Mouse (Mus musculus): ENCODE measurements around the gene Zfp719. TPM values are rescaled to one million over a fixed set of nuclear protein-coding genes. Genes with fewer than 3 reads are reported as not detected.
A peak's percentile ranks its signal among the peaks of the same experiment; 100 is the strongest.

Zfp719 gene
- polyA plus RNA-seq (2016; fragmentation: Nextera tagmentation; extraction: Ambion mirVana): 9.7 and 10.0 TPM in 2 replicates

DNA sequence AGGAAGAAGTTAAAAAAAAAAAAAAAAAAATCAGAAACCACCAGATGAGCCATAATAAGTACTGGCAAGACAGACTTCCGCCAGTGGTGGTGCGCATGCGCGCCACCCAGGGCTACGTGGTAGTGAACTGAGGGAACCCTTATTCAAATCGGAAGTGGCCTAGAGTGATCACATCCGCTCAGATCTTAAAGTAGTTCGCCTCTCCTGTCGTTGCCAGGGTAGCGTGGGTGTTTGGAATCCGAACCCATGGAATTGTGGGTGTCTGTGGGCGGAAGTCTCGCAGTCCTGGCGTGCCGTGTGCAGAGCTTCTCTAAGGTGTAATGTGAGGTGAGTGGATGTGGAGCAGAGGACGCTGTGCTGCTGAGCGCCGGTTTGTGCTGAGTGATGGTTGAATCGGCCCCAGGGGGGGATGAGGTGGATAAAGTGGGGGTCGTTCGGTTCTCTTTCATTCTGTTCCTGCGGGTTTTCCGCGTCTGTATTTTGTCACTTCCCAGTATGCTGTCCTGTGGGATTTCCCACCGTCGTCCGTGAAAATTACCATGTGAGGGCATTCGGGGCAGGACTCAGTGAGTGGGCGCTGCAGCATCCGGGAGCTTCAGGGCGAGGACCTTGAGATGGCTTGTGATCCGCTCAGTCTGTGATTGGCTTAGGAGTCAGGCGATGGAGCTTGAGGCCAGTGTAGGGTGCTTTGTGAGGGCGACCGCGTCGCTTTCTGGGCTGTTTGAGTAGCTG is at the start of gene Zfp719:
TSS of gene Zfp719 (plus strand) at position 171 of the 732 bp plus-strand sequence.
- under 1% methylated on average over 37 of the region's 37 CpGs for WGBS
- H3K4me3 ChIP-seq: peak within 1 kb of the TSS; percentile 76

DNA sequence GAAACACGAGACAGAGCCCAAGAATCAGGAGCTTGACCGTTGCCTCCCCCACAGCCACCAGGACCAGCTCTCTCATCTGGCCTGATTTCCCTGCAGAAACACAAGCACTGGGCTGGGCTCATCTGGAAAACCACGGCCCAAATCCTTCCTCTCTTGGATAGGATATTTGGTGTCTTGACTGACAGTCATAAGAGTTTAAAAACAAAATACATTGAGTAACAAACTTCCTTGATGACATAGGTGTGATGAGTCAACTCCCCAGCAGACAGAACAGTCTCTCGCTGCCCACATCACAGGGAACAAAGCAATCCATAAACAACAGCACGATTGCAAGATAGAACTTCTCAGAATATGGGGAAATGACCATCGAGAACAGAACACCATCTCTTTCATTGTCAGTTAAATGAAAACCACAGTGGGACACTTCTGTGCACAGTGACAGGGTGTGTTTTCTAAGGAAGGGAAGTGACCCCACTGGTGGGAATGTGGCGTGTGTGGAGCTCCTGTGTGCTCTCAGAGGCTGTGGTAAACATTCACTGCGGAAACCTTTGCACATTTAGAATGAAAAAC is 49.1 kb upstream of the Zfp719 start:
- Histone ChIP-seq H3K36me3 (no peaks in the 10 kb centered on the region), H3K27me3 (ENCODE audit: insufficient read depth, poor library complexity, severe bottlenecking) (no peaks in the 10 kb centered on the region), H3K4me1 (no peaks in the 10 kb centered on the region), H3K9me3 (no peaks in the 10 kb centered on the region), H3K4me3 (no peak overlapping the region), H3K27ac (no peak overlapping the region)
- DNase-seq (ENCODE audit: low spot score): peak; percentile 38
- 72% methylated on average over 8 of the region's 8 CpGs for WGBS

More for the DNA sequence above, at the start of gene Zfp719:
- Histone ChIP-seq H3K9me3 (no peaks in the 10 kb centered on the region), H3K36me3 (peaks cover 12% of the 10 kb centered on the region), H3K4me1 (peaks cover 14% of the 10 kb centered on the region; the same call in 1 of the 2 replicates), H3K27ac (peak within 1 kb of the TSS; percentile 91), H3K27me3 (ENCODE audit: insufficient read depth, poor library complexity, severe bottlenecking) (no peaks in the 10 kb centered on the region)
- DNase-seq (ENCODE audit: low spot score): peak; percentile 97

DNA sequence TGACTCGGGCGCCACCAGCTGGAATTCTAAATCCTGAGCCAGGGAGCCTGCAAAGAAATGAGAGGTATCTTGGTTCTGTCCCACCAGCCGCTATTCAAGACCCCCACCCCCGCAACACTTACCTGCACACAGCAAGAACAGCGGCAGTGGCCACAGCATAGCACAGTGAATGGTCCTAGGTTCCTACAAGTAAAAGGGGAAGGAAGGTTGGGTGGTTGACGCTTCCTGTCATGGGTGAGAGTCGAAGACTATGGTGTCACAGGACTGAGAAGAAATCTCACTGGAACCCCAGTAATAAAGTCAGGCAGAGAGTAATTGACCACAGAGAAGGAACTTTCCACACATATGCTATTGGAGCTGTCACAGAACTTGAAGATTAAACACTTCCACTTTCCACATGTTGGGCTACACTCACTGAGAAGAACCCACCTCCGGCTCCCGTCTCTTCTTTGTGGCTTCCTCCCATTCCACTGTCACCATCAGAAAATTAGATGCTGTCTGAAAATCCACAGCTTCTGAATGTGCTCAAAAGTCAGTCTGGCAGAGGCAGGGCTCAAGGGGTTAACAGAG is 46.4 kb upstream of the Zfp719 start:
- WGBS: 81% methylated on average over 9 of the region's 9 CpGs
- Histone ChIP-seq H3K27me3 (ENCODE audit: insufficient read depth, poor library complexity, severe bottlenecking) (no peaks in the 10 kb centered on the region), H3K36me3 (no peaks in the 10 kb centered on the region)

DNA sequence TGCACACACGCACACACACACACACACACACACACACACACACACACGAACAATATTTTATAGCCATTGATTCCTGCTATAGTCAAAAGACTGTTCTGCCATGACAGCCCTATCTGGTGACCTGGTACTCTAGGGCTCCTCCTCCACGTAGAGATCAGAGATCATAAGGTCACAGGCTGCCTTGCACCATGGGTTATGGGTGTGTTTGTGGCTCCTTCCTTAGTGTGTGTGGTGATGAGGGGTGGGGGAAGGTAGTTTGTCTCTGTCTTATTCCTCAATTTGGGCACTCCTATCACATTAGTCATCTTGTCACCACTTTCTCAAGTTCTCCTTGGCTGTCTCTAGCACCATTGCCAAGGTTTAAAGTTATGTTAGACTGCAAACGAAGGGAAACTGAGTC is 40.9 kb upstream of the Zfp719 start:
- no peaks in the 10 kb centered on the region for H3K9me3 ChIP-seq
- H3K27ac ChIP-seq: no peak overlapping the region
- H3K27me3 ChIP-seq (ENCODE audit: insufficient read depth, poor library complexity, severe bottlenecking): no peaks in the 10 kb centered on the region
- no peak for DNase-seq (ENCODE audit: low spot score)
- WGBS: 60% methylated on average over 4 of the region's 4 CpGs
- H3K4me3 ChIP-seq: no peak overlapping the region
- H3K4me1 ChIP-seq: no peaks in the 10 kb centered on the region
- H3K36me3 ChIP-seq: no peaks in the 10 kb centered on the region

More for the DNA sequence above, 46.4 kb upstream of the Zfp719 start:
- peak; percentile 65 for DNase-seq (ENCODE audit: low spot score)
- Histone ChIP-seq H3K4me1 (no peaks in the 10 kb centered on the region), H3K27ac (no peak overlapping the region), H3K4me3 (no peak overlapping the region), H3K9me3 (no peaks in the 10 kb centered on the region)

DNA sequence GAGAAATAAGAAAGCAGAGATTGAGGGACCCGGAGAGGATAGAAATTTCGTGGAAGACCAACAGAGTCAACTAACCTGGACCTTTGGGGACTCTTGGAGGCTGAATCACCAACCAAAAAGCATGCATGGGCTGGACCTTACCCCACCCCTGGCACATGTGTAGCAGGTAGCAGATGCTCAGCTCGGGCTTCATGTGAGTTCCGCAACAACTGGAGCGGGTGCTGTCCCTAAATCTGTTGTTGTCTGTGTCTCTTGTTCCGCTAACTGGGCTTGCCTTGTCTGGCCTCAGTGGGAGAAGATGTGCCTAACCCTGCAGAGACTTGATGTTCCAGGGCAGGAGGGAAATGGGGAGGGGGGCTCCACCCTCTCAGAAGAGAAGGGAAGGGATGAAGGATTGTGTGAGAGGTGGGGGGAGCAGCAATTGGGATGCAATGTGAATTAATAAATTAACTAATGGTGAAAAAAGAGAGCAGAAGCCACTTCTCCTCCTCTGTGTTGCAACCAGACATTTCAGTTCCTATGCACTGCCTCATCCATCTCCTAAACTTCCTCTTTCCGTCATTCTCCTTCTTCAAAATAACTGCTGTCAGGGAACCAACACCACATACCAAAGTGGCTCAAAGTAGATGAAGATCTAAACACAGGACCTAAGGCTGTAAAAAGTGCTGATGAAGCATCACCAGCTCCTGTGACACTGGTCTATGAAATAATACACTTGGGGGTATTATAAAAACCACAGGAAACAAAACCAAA is 35.0 kb upstream of the Zfp719 start, which contains the start of gene Cd33:
TSS of gene Cd33 (minus strand) at position 204 of the 753 bp plus-strand sequence.
- no peaks in the 10 kb centered on the region for H3K27me3 ChIP-seq (ENCODE audit: insufficient read depth, poor library complexity, severe bottlenecking)
- H3K36me3 ChIP-seq: no peaks in the 10 kb centered on the region
- 78% methylated on average over 7 of the region's 7 CpGs for WGBS
- H3K4me1 ChIP-seq: no peaks in the 10 kb centered on the region
- no peak for DNase-seq (ENCODE audit: low spot score)
- no peak within 1 kb of the TSS for H3K27ac ChIP-seq
- no peak within 1 kb of the TSS for H3K4me3 ChIP-seq
- H3K9me3 ChIP-seq: no peaks in the 10 kb centered on the region

DNA sequence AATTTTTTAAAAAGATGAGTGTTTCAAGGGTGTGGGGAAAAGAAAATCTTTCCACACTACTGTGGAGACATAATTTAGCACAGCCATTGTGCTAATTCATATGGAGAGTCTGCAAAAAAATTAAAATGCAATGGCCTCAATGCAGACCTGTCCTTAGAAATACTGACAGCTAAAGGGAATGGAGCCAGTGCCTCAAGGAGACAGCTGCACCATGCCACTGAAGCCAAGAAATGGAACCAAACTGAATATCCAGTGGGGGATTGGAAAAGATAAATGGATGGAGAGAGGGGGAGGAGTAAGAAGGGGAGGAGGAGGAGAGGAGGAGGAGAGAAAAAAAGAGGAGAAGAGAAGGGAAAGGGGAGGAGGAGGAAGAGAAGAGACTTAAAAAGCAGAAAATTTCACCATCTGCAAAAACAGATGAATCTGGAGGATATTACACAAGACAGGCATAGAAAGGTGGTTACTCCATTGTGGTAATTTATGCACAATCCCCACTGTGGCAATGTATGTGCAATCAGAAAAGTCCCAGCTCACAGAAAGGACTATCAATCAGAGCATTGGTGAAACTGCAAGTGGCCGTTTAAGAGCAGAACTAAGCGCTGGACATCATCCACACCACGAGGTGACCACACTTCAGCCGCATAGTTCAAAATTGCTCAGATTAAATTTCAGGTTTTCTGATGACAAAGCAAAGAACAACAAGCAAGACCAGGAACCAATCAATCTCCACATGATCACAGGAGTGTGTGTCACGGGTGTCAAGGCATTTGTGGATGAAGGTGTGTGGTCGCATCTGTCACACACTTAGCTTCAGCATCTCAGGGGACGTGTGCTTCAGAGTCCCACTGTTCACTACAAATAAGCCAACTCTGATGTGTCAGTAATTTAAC is 33.5 kb upstream of the Zfp719 start:
- H3K9me3 ChIP-seq: no peaks in the 10 kb centered on the region
- H3K4me1 ChIP-seq: no peaks in the 10 kb centered on the region
- no peaks in the 10 kb centered on the region for H3K27me3 ChIP-seq (ENCODE audit: insufficient read depth, poor library complexity, severe bottlenecking)
- H3K4me3 ChIP-seq: no peak overlapping the region
- DNase-seq (ENCODE audit: low spot score): no peak
- no peak overlapping the region for H3K27ac ChIP-seq
- WGBS: 68% methylated on average over 7 of the region's 7 CpGs
- H3K36me3 ChIP-seq: no peaks in the 10 kb centered on the region

DNA sequence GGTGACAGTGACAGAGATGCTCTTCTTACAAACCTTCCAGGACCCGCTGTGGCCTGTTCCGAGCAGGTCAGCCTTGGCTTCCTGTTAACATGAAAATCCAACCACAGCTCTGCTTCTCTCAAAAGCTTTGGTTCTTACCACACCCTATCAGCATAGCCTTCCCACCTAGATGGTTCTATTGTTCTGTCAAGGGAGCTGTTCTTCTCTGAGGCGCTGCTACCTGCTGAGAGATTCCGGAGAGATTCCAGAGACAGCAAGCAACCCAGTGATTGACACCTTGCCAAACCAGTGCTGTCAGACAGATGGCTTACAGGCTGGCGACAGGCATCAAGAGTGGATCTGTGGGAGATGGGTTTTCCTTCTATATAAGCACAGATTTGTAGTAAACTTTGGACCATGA is 31.7 kb upstream of the Zfp719 start:
- DNase-seq (ENCODE audit: low spot score): no peak
- H3K27ac ChIP-seq: no peak overlapping the region
- H3K36me3 ChIP-seq: no peaks in the 10 kb centered on the region
- H3K4me3 ChIP-seq: no peak overlapping the region
- H3K4me1 ChIP-seq: no peaks in the 10 kb centered on the region
- no peaks in the 10 kb centered on the region for H3K9me3 ChIP-seq
- WGBS: 30% methylated on average over 5 of the region's 5 CpGs
- no peaks in the 10 kb centered on the region for H3K27me3 ChIP-seq (ENCODE audit: insufficient read depth, poor library complexity, severe bottlenecking)

DNA sequence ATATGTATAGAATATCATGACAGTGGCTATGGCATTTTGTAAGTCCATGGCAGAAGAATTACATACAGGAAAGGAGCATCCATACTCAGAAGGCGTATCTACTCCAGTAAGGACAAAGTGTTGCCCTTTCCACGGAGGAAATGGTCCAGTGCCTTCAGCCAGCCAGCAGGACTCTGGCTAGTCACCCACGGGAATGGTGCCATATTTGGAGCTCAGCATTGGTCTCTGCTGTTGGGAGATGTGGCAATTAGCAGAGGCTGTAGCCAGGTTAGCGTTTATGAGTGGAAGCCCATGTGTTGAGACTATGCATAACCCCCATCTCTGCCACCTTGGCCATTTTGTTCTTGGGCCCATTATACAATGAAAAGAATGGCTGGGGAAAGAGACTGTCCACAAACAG is 31.2 kb upstream of the Zfp719 start:
- H3K4me1 ChIP-seq: no peaks in the 10 kb centered on the region
- no peaks in the 10 kb centered on the region for H3K27me3 ChIP-seq (ENCODE audit: insufficient read depth, poor library complexity, severe bottlenecking)
- 81% methylated on average over 4 of the region's 4 CpGs for WGBS
- H3K27ac ChIP-seq: no peak overlapping the region
- H3K4me3 ChIP-seq: no peak overlapping the region
- H3K9me3 ChIP-seq: no peaks in the 10 kb centered on the region
- H3K36me3 ChIP-seq: no peaks in the 10 kb centered on the region
- no peak for DNase-seq (ENCODE audit: low spot score)

DNA sequence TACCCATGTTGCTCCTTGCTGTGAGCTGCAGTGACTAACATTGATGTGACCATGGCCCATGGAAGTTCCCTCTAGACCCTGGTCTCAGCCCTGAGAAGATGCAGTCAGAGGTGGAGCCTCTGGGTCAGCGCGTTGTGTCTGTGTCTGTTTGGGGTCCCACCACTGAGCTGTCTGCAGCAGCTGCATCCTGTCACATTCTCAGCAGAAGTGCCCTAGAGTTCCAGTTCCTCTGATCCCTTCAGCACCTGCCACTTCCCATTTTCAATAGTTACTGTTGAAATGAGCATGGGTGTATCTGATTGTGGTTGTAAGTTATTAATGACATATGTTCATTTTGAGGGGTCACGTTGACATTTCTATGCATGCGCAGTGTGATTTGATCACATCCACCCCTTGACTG is 26.3 kb upstream of the Zfp719 start:
- H3K4me1 ChIP-seq: no peaks in the 10 kb centered on the region
- no peak overlapping the region for H3K4me3 ChIP-seq
- no peaks in the 10 kb centered on the region for H3K36me3 ChIP-seq
- no peaks in the 10 kb centered on the region for H3K27me3 ChIP-seq (ENCODE audit: insufficient read depth, poor library complexity, severe bottlenecking)
- 79% methylated on average over 4 of the region's 4 CpGs for WGBS
- no peak for DNase-seq (ENCODE audit: low spot score)
- H3K9me3 ChIP-seq: no peaks in the 10 kb centered on the region
- no peak overlapping the region for H3K27ac ChIP-seq

DNA sequence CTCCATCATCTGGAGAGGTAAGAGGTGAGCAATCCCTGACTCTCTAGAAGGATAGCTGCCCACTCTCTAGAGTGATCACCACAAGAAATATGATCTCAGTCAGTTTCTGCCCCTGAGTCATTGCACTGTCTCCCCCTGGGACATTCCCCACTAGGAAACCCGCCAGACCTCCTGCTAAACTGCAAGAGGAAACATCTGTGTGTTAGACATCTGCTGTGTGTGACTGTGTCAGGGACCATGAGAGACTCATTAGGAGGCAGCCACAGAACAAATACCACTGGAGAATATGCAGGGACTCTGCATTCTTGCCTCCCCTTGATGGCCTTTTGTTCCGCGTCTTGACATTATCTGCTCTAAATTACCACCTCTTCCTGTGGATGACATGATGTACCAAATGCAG is 24.9 kb upstream of the Zfp719 start:
- WGBS: 42% methylated on average over 3 of the region's 3 CpGs
- Histone ChIP-seq H3K27ac (no peak overlapping the region), H3K4me3 (no peak overlapping the region), H3K9me3 (no peaks in the 10 kb centered on the region), H3K4me1 (no peaks in the 10 kb centered on the region), H3K36me3 (no peaks in the 10 kb centered on the region), H3K27me3 (ENCODE audit: insufficient read depth, poor library complexity, severe bottlenecking) (no peaks in the 10 kb centered on the region)
- no peak for DNase-seq (ENCODE audit: low spot score)

DNA sequence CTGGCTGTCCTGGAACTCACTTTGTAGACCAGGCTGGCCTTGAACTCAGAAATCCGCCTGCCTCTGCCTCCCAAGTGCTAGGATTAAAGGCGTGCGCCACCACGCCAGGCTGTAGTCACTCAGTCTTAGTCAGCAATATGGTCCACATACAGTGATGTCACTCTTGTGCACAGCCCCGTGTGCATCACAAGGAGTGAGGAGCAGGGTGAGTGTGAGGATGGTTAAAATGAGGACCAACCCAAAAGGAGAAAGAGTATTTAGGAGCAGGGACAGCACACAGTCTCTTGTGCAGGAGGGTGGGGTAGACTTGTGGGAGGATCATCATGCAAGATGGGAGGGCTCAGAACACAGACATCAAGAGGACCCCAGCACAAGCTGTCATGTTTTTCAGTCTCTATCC is 24.1 kb upstream of the Zfp719 start:
- no peak for DNase-seq (ENCODE audit: low spot score)
- Histone ChIP-seq H3K9me3 (no peaks in the 10 kb centered on the region), H3K4me3 (no peak overlapping the region), H3K27me3 (ENCODE audit: insufficient read depth, poor library complexity, severe bottlenecking) (no peaks in the 10 kb centered on the region), H3K4me1 (no peaks in the 10 kb centered on the region), H3K36me3 (no peaks in the 10 kb centered on the region), H3K27ac (no peak overlapping the region)
- 84% methylated on average over 5 of the region's 5 CpGs for WGBS

DNA sequence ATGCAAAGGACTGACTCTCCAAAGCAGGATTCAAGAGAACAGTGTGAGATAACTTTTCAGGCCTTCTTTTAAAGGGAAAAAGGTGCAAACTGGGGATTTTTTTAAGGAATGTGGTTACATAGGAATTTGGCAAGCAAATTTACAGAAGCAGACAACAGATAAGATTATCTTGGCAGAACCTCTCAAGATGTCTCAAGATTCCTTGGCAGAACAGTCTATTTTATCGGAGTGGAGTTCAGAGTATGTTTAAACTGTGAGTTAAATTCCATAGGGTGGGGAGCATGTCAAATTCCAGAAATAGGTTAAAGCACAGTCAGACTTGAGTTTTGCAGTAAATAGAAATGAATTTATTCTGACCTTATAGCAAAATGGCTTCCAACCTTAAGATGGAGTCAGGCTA is 22.5 kb upstream of the Zfp719 start:
- DNase-seq (ENCODE audit: low spot score): no peak
- H3K4me3 ChIP-seq: no peak overlapping the region
- 56% methylated on average over 1 of the region's 1 CpGs for WGBS
- H3K4me1 ChIP-seq: no peaks in the 10 kb centered on the region
- no peaks in the 10 kb centered on the region for H3K9me3 ChIP-seq
- H3K27me3 ChIP-seq (ENCODE audit: insufficient read depth, poor library complexity, severe bottlenecking): no peaks in the 10 kb centered on the region
- no peaks in the 10 kb centered on the region for H3K36me3 ChIP-seq
- no peak overlapping the region for H3K27ac ChIP-seq

All from heart, embryonic 10.5 days (tissue).